Comparison of ENCODE assay signal across 20 mouse cellular contexts in the genomic region with DNA sequence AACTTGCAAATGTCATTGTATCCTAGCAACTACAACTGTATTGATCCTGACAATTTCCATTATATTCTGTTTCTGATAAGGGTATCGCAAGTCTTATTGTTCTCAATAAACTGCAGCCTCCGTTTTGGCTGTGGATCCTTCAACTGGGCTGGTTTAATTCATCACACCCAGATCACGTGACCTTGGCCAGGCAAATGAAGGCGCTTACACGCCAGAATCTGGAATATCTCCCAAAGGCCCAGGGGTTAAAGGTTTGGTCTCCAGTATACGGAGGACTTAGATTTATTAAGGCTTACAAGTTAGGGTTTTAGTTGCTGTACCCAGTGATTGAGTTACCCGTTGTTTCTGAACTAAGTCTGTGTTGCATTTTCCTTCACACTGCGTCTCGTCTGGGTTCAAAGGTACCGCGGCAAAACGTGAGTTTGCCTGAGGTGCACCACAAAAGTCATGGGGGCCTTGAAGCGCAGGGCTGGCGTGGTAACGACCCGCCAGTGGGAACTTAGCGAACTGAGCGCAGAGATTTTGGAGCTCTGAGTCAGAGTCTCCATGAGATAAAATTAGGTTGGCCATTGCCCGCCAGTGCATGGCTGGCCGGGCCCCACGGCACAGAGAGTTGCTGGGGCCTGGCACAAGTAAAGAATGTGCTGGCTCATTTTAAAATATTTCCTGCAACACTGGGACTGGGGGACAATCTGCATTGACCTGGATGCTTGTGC. TPM values are rescaled to one million over a fixed set of nuclear protein-coding genes. Genes with fewer than 3 reads are reported as not detected.
DNase-seq lines count a peak whose midpoint lies in the region; ATAC-seq and TF ChIP-seq lines count a peak whose summit lies in the region.
"Had no signal": no experiment of that assay in that cellular context is flagged by ENCODE, and none has a peak within 500 bp of the region (broad histone marks: within the 10 kb centered on the region; RNA-seq: fewer than 3 reads in every experiment).

No protein-coding gene starts in this region.

- no peaks in the 10 kb centered on the region for H3K79me2 ChIP-seq in CH12.LX (replicated peaks; ENCODE audit: control insufficient read depth, extremely low read depth, insufficient read depth, poor library complexity, severe bottlenecking)

- in situ Hi-C loops in CH12.LX (cut with MboI; ENCODE audit: low pct_ligation_motif_present, low pct_unique_long_range_greater_than_20kb, low sequenced_read_pairs) (no loop called here), ES-E14 (cut with MboI; ENCODE audit: low sequenced_read_pairs in 2 of 2, unreplicated experiment in 2 of 2) (no loop called here)

- no peak overlapping the region for H3K9ac ChIP-seq in kidney, embryonic 16.5 days (replicated peaks; ENCODE audit: low read length)
- H3K9ac ChIP-seq in CH12.LX (ENCODE audit: insufficient read depth, low read depth) = peak overlapping the region; percentile 47
- H3K9ac ChIP-seq in ES-E14 (ENCODE audit: insufficient read depth, low read depth, low read length, poor library complexity, severe bottlenecking) = peak overlapping the region; percentile 41; the same call in 1 of the 2 replicates
- H3K9ac ChIP-seq in heart, embryonic 15.5 days = no peak overlapping the region
- H3K9ac ChIP-seq: hindbrain, embryonic 12.5 days; liver, embryonic 14.5 days; midbrain, embryonic 13.5 days had no signal

- H3K36me3 ChIP-seq in kidney, embryonic 16.5 days (ENCODE audit: insufficient read depth, low read length) = no peaks in the 10 kb centered on the region
- no peaks in the 10 kb centered on the region for H3K36me3 ChIP-seq in CH12.LX (replicated peaks in 1 of 2; ENCODE audit: control insufficient read depth in 1 of 2, insufficient read depth in 1 of 2, low read length in 1 of 2)
- no peaks in the 10 kb centered on the region for H3K36me3 ChIP-seq in ES-E14 (ENCODE audit: control insufficient read depth, insufficient read depth, low read length, poor library complexity, severe bottlenecking)
- H3K36me3 ChIP-seq in heart, embryonic 15.5 days = no peaks in the 10 kb centered on the region
- H3K36me3 ChIP-seq: hindbrain, embryonic 12.5 days; midbrain, embryonic 13.5 days had no signal

- dilution Hi-C loops in CH12.LX (cut with MboI; ENCODE audit: extremely low pct_ligation_motif_present, extremely low pct_unique_long_range_greater_than_20kb, low sequenced_read_pairs) = no loop called here

- no peaks in the 10 kb centered on the region for H3K9me3 ChIP-seq in kidney, embryonic 16.5 days (ENCODE audit: low read length)
- H3K9me3 ChIP-seq in CH12.LX (replicated peaks; ENCODE audit: low read length) (no peaks in the 10 kb centered on the region), ES-E14 (ENCODE audit: control insufficient read depth, insufficient read depth, low read depth, low read length) (no peaks in the 10 kb centered on the region)
- H3K9me3 ChIP-seq in heart, embryonic 15.5 days (replicated peaks) = no peaks in the 10 kb centered on the region
- H3K9me3 ChIP-seq: hindbrain, embryonic 12.5 days; midbrain, embryonic 13.5 days had no signal

- peak; percentile 62 for TF ChIP-seq EP300 in CH12.LX (IDR thresholded peaks at IDR 0.05; ENCODE audit: low read length)

- TF ChIP-seq CTCF in CH12.LX (conservative IDR thresholded peaks at IDR 0.05 in 1 of 2, IDR thresholded peaks at IDR 0.05 in 1 of 2; ENCODE audit: low read depth in 2 of 2, low read length in 2 of 2) = no peak

- H3K27ac ChIP-seq in kidney, embryonic 16.5 days (ENCODE audit: low read length) = no peak overlapping the region
- H3K27ac ChIP-seq in CH12.LX (ENCODE audit: insufficient read depth, low read depth) = peak overlapping the region; percentile 59
- H3K27ac ChIP-seq in ES-E14 (ENCODE audit: insufficient read depth, low read depth, low read length, poor library complexity, severe bottlenecking) = no peak overlapping the region
- H3K27ac ChIP-seq in heart, embryonic 15.5 days = peak overlapping the region; percentile 21
- H3K27ac ChIP-seq: hindbrain, embryonic 12.5 days; liver, embryonic 14.5 days; midbrain, embryonic 13.5 days had no signal

- no peak overlapping the region for H3K4me3 ChIP-seq in kidney, embryonic 16.5 days (ENCODE audit: low read length)
- H3K4me3 ChIP-seq in CH12.LX (replicated peaks in 1 of 3; ENCODE audit: low read depth in 2 of 3, low read length in 2 of 3, poor library complexity in 1 of 3) = no peak overlapping the region
- H3K4me3 ChIP-seq in ES-E14 (ENCODE audit: insufficient read depth in 1 of 2, low read depth in 1 of 2, low read length in 2 of 2, poor library complexity in 1 of 2, severe bottlenecking in 1 of 2) = peak overlapping the region; percentile 43 to 44; a peak in 3 of 4 replicates
- no peak overlapping the region for H3K4me3 ChIP-seq in heart, embryonic 15.5 days
- H3K4me3 ChIP-seq: hindbrain, embryonic 12.5 days; midbrain, embryonic 13.5 days had no signal

- no peak overlapping the region for H3K4me2 ChIP-seq in kidney, embryonic 16.5 days (replicated peaks; ENCODE audit: low read depth, low read length)
- peak overlapping the region; percentile 57 for H3K4me2 ChIP-seq in CH12.LX (ENCODE audit: insufficient read depth, low read depth, poor library complexity, severe bottlenecking)
- no peak overlapping the region for H3K4me2 ChIP-seq in heart, embryonic 15.5 days
- H3K4me2 ChIP-seq: hindbrain, embryonic 12.5 days; midbrain, embryonic 13.5 days had no signal

- TF ChIP-seq POLR2A in CH12.LX (IDR thresholded peaks at IDR 0.05; ENCODE audit: low read depth, low read length) = no peak

- no peaks in the 10 kb centered on the region for H3K4me1 ChIP-seq in kidney, embryonic 16.5 days (ENCODE audit: insufficient read depth, low read length)
- H3K4me1 ChIP-seq in CH12.LX (ENCODE audit: control insufficient read depth in 1 of 2, insufficient read depth in 2 of 2) (peaks cover 20 to 79% of the 10 kb centered on the region in 2 experiments), ES-E14 (ENCODE audit: control insufficient read depth in 2 of 2, insufficient read depth in 2 of 2, low read length in 2 of 2, poor library complexity in 1 of 2) (no peaks in the 10 kb centered on the region)
- H3K4me1 ChIP-seq in heart, embryonic 15.5 days (replicated peaks) = peaks cover 9% of the 10 kb centered on the region; the same call in 1 of the 2 replicates
- H3K4me1 ChIP-seq: hindbrain, embryonic 12.5 days; midbrain, embryonic 13.5 days had no signal

- peak; percentile 72 for DNase-seq in kidney, adult 11 months
- DNase-seq in CH12.LX (ENCODE audit: extremely low read depth) = no peak
- DNase-seq in ES-E14 (ENCODE audit: low read depth, low spot score) = peak; percentile 20
- DNase-seq in spleen, postnatal 14 days (ENCODE audit: low spot score in 2 of 2) = no peak
- DNase-seq in cerebellum, adult 11-12 months = no peak
- DNase-seq in adrenal gland, postnatal 14 days = no peak
- DNase-seq: cerebellum, postnatal 36 days; layer of hippocampus, postnatal 36 days; left cerebral cortex, postnatal 4 days; right cerebral cortex, postnatal 4 days; thymus, postnatal 36 days had no signal

- 85% methylated on average over 21 of the region's 21 CpGs for WGBS in kidney, embryonic 16.5 days
- 64% methylated on average over 21 of the region's 21 CpGs for WGBS in heart, embryonic 15.5 days

- TF ChIP-seq RAD21 in CH12.LX (IDR thresholded peaks at IDR 0.05; ENCODE audit: low read depth, low read length) = no peak

- H3K27me3 ChIP-seq in kidney, embryonic 16.5 days (ENCODE audit: insufficient read depth, low read length) = no peaks in the 10 kb centered on the region
- H3K27me3 ChIP-seq in CH12.LX (replicated peaks) = no peaks in the 10 kb centered on the region
- H3K27me3 ChIP-seq in heart, embryonic 15.5 days = peaks cover 37% of the 10 kb centered on the region
- H3K27me3 ChIP-seq: hindbrain, embryonic 12.5 days; midbrain, embryonic 13.5 days had no signal

- no peak for ATAC-seq in kidney, embryonic 16.5 days (ENCODE audit: low FRiP score, low TSS enrichment)
- ATAC-seq in heart, embryonic 15.5 days (replicated peaks; ENCODE audit: insufficient number of reproducible peaks, insufficient read depth, low FRiP score, low read depth) = no peak; the same call in 1 of the 2 replicates
- ATAC-seq: midbrain, embryonic 13.5 days had no signal

TF ChIP-seq in CH12.LX, 34 proteins besides CTCF, POLR2A, EP300 and RAD21 (continues in another document):
- TF ChIP-seq JUND (conservative IDR thresholded peaks at IDR 0.05; ENCODE audit: low read depth, low read length) = peak; percentile 50
- TF ChIP-seq MAFK (IDR thresholded peaks at IDR 0.05; ENCODE audit: insufficient replicate concordance, low read length) = peak; percentile 36; the same call in 1 of the 2 replicates
- TF ChIP-seq MAZ (IDR thresholded peaks at IDR 0.05; ENCODE audit: low read depth, low read length) = 0 out of 2 replicates have a peak, but pooled peaks have one; percentile 51
- TF ChIP-seq ZC3H11A (IDR thresholded peaks at IDR 0.05; ENCODE audit: low read depth, low read length) = no peak
- TF ChIP-seq RCOR1 (conservative IDR thresholded peaks at IDR 0.05; ENCODE audit: low read depth, low read length) = no peak

TF ChIP-seq in ES-E14, 5 proteins besides CTCF, POLR2A, EP300 and RAD21:
- TF ChIP-seq HCFC1 (IDR thresholded peaks at IDR 0.05; ENCODE audit: borderline replicate concordance, insufficient read depth, low read length) (no peak), ZC3H11A (IDR thresholded peaks at IDR 0.05; ENCODE audit: borderline replicate concordance, low read depth, low read length) (no peak), MAFK (IDR thresholded peaks at IDR 0.05; ENCODE audit: insufficient read depth, low read depth, low read length) (no peak), ZNF384 (IDR thresholded peaks at IDR 0.05; ENCODE audit: low read depth, low read length) (no peak), CHD2 (IDR thresholded peaks at IDR 0.05; ENCODE audit: low read depth, low read length) (no peak)

RNA-seq across cellular contexts. Expression of gene Tm9sf2, which starts 31.2 kb away (rescaled TPM):
- polyA plus RNA-seq in kidney, embryonic 16.5 days (2015; fragmentation: Nextera tagmentation; extraction: Ambion mirVana) = 202 and 214 TPM in 2 replicates
- 49.2 and 59.6 TPM in 2 replicates for total RNA-seq in CH12.LX (2012; rRNA removed)
- total RNA-seq in CH12.LX (2014; rRNA removed) = 108 and 119 TPM in 2 replicates
- polyA plus RNA-seq in CH12.LX (2012; ENCODE audit: insufficient read length, low read depth) = 73.1 and 85.5 TPM in 2 replicates
- total RNA-seq in ES-E14 (2012; rRNA removed) = 84.1 and 128 TPM in 2 replicates
- polyA plus RNA-seq in heart, embryonic 15.5 days (2015; fragmentation: Nextera tagmentation; extraction: Ambion mirVana) = 120 and 122 TPM in 2 replicates
- total RNA-seq in adrenal gland, postnatal 14 days (2021) = 121 and 125 TPM in 2 replicates

RNA-seq across cellular contexts. Expression of gene Timm8a2, which starts 41.2 kb away (rescaled TPM):
- polyA plus RNA-seq in kidney, embryonic 16.5 days (2015; fragmentation: Nextera tagmentation; extraction: Ambion mirVana) = not detected in 2 replicates
- total RNA-seq in CH12.LX (2012; rRNA removed) (not detected in 2 replicates), CH12.LX (2014; rRNA removed) (not detected in 2 replicates), ES-E14 (2012; rRNA removed) (2.6 and 3.2 TPM in 2 replicates)
- not detected in 2 replicates for polyA plus RNA-seq in CH12.LX (2012; ENCODE audit: insufficient read length, low read depth)
- not detected in 2 replicates for polyA plus RNA-seq in heart, embryonic 15.5 days (2015; fragmentation: Nextera tagmentation; extraction: Ambion mirVana)
- total RNA-seq in adrenal gland, postnatal 14 days (2021) = not detected in 2 replicates
- polyA plus RNA-seq: embryonic facial prominence, embryonic 14.5 days; forebrain, embryonic 11.5 days; hindbrain, embryonic 12.5 days; large intestine, adult 2 months; liver, embryonic 14.5 days; midbrain, embryonic 13.5 days; neural tube, embryonic 11.5 days had no signal

Comparison
In these comparisons a context has a peak if more than half of its experiments do, and no peak if none do; other contexts are left out.
1. DNase-seq: peak in kidney, adult 11 months (single experiment) and ES-E14 (single experiment); none in CH12.LX (single experiment), spleen, postnatal 14 days (0 of 2), cerebellum, adult 11-12 months (single experiment) and adrenal gland, postnatal 14 days (single experiment).
2. H3K27ac ChIP-seq: peak in CH12.LX (single experiment) and heart, embryonic 15.5 days (single experiment); none in kidney, embryonic 16.5 days (single experiment) and ES-E14 (single experiment).
3. H3K4me3 ChIP-seq: peak in ES-E14 (2 of 2); none in kidney, embryonic 16.5 days (single experiment), CH12.LX (0 of 3) and heart, embryonic 15.5 days (single experiment).
4. H3K9ac ChIP-seq: peak in CH12.LX (single experiment) and ES-E14 (single experiment); none in kidney, embryonic 16.5 days (single experiment) and heart, embryonic 15.5 days (single experiment).